Mouse (Mus musculus): ENCODE measurements at regions not wholly inside any gene's neighbourhood (a gene's known extent, or its start where the extent isn't known, plus 50 kb on each side); places are given as distances from the start of the nearest gene placed in this dataset.

DNA sequence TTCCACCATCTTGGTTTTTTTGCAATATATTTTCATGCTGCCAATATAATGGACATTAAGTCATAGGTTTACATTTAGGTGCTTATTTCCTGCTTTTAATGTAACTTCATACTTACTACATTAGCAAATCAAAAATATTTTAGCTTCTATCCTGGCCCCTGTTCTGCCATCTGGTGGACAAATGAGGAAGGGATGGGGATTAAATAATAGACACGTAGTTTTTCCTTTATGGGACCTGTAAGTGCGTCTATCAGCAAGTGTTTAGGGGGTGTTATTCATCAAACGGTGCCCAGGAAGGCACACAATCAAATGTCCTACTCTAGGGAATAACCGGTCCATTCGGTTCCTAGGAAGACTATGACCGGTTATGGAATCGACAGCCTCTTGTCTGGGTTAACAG lies 160.6 kb upstream of the Ccdc122 start:
- TF ChIP-seq CTCF (conservative IDR thresholded peaks at IDR 0.05; ENCODE audit: low read length) (peak; percentile 69), NANOG (IDR thresholded peaks at IDR 0.05; ENCODE audit: borderline replicate concordance, low read length) (no peak), POU5F1 (IDR thresholded peaks at IDR 0.05; ENCODE audit: borderline replicate concordance, low read length) (no peak)

Measured in E14TG2a.4 (cell line).